Mouse (Mus musculus) CH12.LX (cell line): ENCODE measurements around the gene Prune2. TPM values are rescaled to one million over a fixed set of nuclear protein-coding genes. Genes with fewer than 3 reads are reported as not detected.

Experiments
- DNase-seq: peaks from one replicate; pipeline ENCODE4 v3.0.0-alpha.2; 2013; ENCODE audit errors: extremely low read depth
- H3K27ac ChIP-seq: 2 replicates; pipeline ENCODE4 v1.5.1; 2012; ENCODE audit warnings: low read depth, mild to moderate bottlenecking, control low read depth, moderate library complexity; ENCODE audit not compliant: insufficient read depth
- H3K27me3 ChIP-seq: replicated peaks from 2 replicates; pipeline ENCODE3; 2012; ENCODE audit warnings: inconsistent platforms
- H3K36me3 ChIP-seq, 2 experiments: replicated peaks in 1 of 2; 2 replicates each; pipeline versions ENCODE3 to v1.6.1; 2012; ENCODE audit warnings: inconsistent platforms in 1 of 2, low read length in 1 of 2, mild to moderate bottlenecking in 1 of 2, mixed read lengths in 1 of 2, moderate library complexity in 1 of 2; ENCODE audit not compliant: control insufficient read depth in 1 of 2, insufficient read depth in 1 of 2
- H3K4me1 ChIP-seq, 2 experiments: 2 replicates each; pipeline ENCODE4 v1.6.1; 2012; ENCODE audit warnings: inconsistent platforms in 1 of 2, moderate library complexity in 1 of 2; ENCODE audit not compliant: insufficient read depth in 2 of 2, control insufficient read depth in 1 of 2
- H3K4me2 ChIP-seq: 2 replicates; pipeline ENCODE4 v1.6.1; 2012; ENCODE audit warnings: low read depth, mild to moderate bottlenecking, control low read depth; ENCODE audit not compliant: poor library complexity, insufficient read depth, severe bottlenecking
- H3K4me3 ChIP-seq, 3 experiments: fragments of 150-350 bp in 1 of 3; sonication (generic) in 1 of 3; replicated peaks in 1 of 3; 2 replicates each; pipeline versions ENCODE3 to v1.5.1; 2011 to 2012; ENCODE audit warnings: low read depth in 2 of 3, low read length in 2 of 3, mild to moderate bottlenecking in 2 of 3, moderate library complexity in 2 of 3, control low read depth in 1 of 3, improper control_type of control experiment in 1 of 3, inconsistent platforms in 1 of 3, mixed read lengths in 1 of 3; ENCODE audit not compliant: poor library complexity in 1 of 3
- H3K79me2 ChIP-seq: replicated peaks from 2 replicates; pipeline ENCODE4 v1.6.1; 2012; ENCODE audit warnings: mild to moderate bottlenecking, moderate library complexity; ENCODE audit not compliant: control insufficient read depth, poor library complexity, insufficient read depth, severe bottlenecking; ENCODE audit errors: extremely low read depth
- H3K9ac ChIP-seq: 2 replicates; pipeline ENCODE4 v1.6.1; 2012; ENCODE audit warnings: low read depth, mild to moderate bottlenecking, control low read depth, moderate library complexity; ENCODE audit not compliant: insufficient read depth
- H3K9me3 ChIP-seq: replicated peaks from 2 replicates; pipeline ENCODE3; 2012; ENCODE audit warnings: low read length, inconsistent platforms, mixed read lengths
- ETS1 ChIP-seq: conservative IDR thresholded peaks from 2 replicates; pipeline ENCODE4 v1.6.1; 2012; ENCODE audit warnings: low read depth, mild to moderate bottlenecking, inconsistent platforms, low read length, improper control_type of control experiment, moderate library complexity
- GABPA ChIP-seq: IDR thresholded peaks from 2 replicates; pipeline ENCODE4 v1.6.1; 2012; ENCODE audit warnings: low read depth, low read length, improper control_type of control experiment, inconsistent platforms; ENCODE audit not compliant: insufficient replicate concordance
- KAT2A ChIP-seq: IDR thresholded peaks from 2 replicates; pipeline ENCODE4 v1.6.1; 2012; ENCODE audit warnings: low read length, improper control_type of control experiment, inconsistent platforms; ENCODE audit not compliant: insufficient replicate concordance
- MEF2A ChIP-seq: IDR thresholded peaks from 2 replicates; pipeline ENCODE4 v1.6.1; 2014; ENCODE audit warnings: low read depth, mild to moderate bottlenecking, inconsistent platforms, low read length, improper control_type of control experiment, borderline replicate concordance
- MYC ChIP-seq: IDR thresholded peaks from 2 replicates; pipeline ENCODE4 v1.6.1; 2011; ENCODE audit warnings: low read depth, mild to moderate bottlenecking, improper control_type of control experiment, low read length
- SMC3 ChIP-seq: IDR thresholded peaks from 2 replicates; pipeline ENCODE4 v1.6.1; 2011; ENCODE audit warnings: low read depth, low read length, improper control_type of control experiment
- ZKSCAN1 ChIP-seq: IDR thresholded peaks from 2 replicates; pipeline ENCODE4 v1.6.1; 2012; ENCODE audit warnings: low read depth, inconsistent platforms, low read length, improper control_type of control experiment, borderline replicate concordance
- dilution Hi-C: fragments of 300-500 bp; cut with MboI; formaldehyde crosslinking; loops from 2 replicates; pipeline ENCODE4 v1.14.3; 2020; ENCODE audit warnings: low sequenced_read_pairs; ENCODE audit not compliant: extremely low pct_unique_long_range_greater_than_20kb, extremely low pct_ligation_motif_present
- in situ Hi-C: fragments of 300-500 bp; cut with MboI; formaldehyde crosslinking; loops from 3 replicates; pipeline ENCODE4 v1.14.3; 2019; ENCODE audit warnings: low sequenced_read_pairs, low pct_ligation_motif_present, low pct_unique_long_range_greater_than_20kb, mixed read lengths
- polyA plus RNA-seq: library from polyadenylated mRNA; unstranded; fragments of >175 nt; gene quantifications from 2 replicates; pipeline ENCODE4 v1.2.1, GENCODE M21; 2012; ENCODE audit warnings: low read depth; ENCODE audit not compliant: insufficient read length
- total RNA-seq, 2 experiments: library from RNA; depleted of rRNA; stranded (reverse); fragments of 300-350 nt in 1 of 2; fragments of >200 nt in 1 of 2; gene quantifications; 2 replicates each; pipeline ENCODE4 v1.2.3; 2012 to 2014

Gene Prune2
- total and polyA plus RNA-seq, 3 experiments, result 0.04 to 1.7 (median 0.21) TPM

DNA sequence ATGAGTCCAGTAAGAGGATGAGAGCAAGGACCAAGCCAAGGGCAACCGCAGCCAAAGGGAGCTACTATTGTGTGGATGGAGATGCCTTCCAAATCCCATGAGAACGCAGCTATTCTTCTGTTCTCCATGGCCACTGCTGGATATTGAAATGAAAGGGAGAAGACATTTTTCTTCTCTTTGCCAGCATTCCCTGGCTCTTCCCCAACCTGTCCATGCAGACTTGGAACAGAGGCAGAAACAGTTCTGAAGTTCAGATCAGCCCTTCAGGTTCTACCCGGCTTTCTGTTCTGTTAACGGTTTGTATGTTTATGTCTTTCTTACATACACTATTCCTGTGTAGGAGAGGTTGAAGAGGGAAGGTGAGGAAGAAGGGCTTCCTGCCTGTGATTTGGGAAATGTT, 3.1 kb downstream of the Prune2 start:
- Histone ChIP-seq H3K9ac (no peak overlapping the region), H3K9me3 (no peaks in the 10 kb centered on the region), H3K27ac (no peak overlapping the region), H3K79me2 (no peaks in the 10 kb centered on the region), H3K36me3 (no peaks in the 10 kb centered on the region), H3K4me1 (peaks cover 4 to 6% of the 10 kb centered on the region in 2 experiments; a peak in 3 of 4 replicates), H3K27me3 (no peaks in the 10 kb centered on the region), H3K4me3 (no peak overlapping the region), H3K4me2 (no peak overlapping the region)
- dilution Hi-C loops (no loop called here), in situ Hi-C loops (no loop called here)
- no peak for DNase-seq
- TF ChIP-seq GABPA (no peak), MEF2A (no peak), ETS1 (no peak)

DNA sequence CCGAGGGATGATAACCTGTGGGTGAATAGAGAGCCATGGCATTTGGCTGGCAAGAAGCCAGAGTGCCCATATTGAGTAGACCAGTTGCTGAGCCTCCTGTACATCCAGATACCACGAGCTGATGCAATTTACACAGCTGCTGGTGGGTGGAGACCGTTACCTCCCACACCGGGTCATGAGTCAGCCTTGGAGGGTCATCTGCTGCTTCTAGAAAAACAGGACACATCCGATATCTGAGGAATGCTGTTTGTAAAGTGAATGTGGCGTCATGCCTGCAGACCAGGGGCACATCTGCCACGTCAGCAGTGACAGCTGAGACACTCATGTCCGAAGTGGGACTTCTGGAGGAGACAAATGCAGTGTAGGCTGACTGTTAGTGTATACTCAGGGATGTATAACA, 3.6 kb downstream of the Prune2 start:
- Histone ChIP-seq H3K27ac (no peak overlapping the region), H3K9me3 (peaks cover 2% of the 10 kb centered on the region), H3K4me1 (peaks cover 4 to 6% of the 10 kb centered on the region in 2 experiments; a peak in 3 of 4 replicates), H3K36me3 (no peaks in the 10 kb centered on the region), H3K4me2 (no peak overlapping the region), H3K9ac (no peak overlapping the region), H3K4me3 (peak overlapping the region in 1 of 3 experiments; percentile 18), H3K79me2 (no peaks in the 10 kb centered on the region), H3K27me3 (no peaks in the 10 kb centered on the region)
- no peak for DNase-seq
- in situ Hi-C loops, result no loop called here
- dilution Hi-C loops, result no loop called here
- TF ChIP-seq SMC3, result no peak
- no peak for TF ChIP-seq KAT2A

DNA sequence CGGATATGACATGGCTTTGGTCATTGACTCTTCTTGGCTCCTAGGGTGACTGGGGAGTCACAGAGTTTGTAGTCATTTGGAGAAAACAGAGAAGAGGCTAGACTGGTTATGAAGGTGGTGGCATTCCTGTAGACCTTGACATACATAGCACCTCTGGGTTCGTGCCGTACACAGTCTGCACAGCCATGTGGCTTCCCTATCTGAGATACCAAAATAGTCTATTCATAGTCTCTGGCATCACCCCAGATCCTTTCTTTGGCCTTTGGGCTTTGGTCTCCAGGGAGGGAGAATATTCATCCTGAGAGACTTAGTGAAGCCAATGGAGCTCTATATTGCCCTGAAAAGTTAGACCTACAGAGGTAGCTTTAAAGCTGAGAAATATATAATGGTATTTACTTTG, 5.1 kb downstream of the Prune2 start:
- dilution Hi-C loops (no loop called here), in situ Hi-C loops (no loop called here)
- H3K4me2 ChIP-seq, result no peak overlapping the region
- H3K4me3 ChIP-seq, result no peak overlapping the region
- no peaks in the 10 kb centered on the region for H3K27me3 ChIP-seq
- H3K27ac ChIP-seq, result no peak overlapping the region
- no peak for DNase-seq
- H3K9ac ChIP-seq, result no peak overlapping the region
- H3K79me2 ChIP-seq, result no peaks in the 10 kb centered on the region
- TF ChIP-seq MYC (no peak), GABPA (no peak), ZKSCAN1 (no peak), KAT2A (no peak)
- H3K4me1 ChIP-seq, result peaks cover 4 to 6% of the 10 kb centered on the region in 2 experiments; a peak in 3 of 4 replicates
- no peaks in the 10 kb centered on the region for H3K36me3 ChIP-seq
- peaks cover 6% of the 10 kb centered on the region for H3K9me3 ChIP-seq
